Mouse (Mus musculus): ENCODE measurements around the gene Ric8a. TPM values are rescaled to one million over a fixed set of nuclear protein-coding genes. Genes with fewer than 3 reads are reported as not detected.

Gene Ric8a
- polyA plus RNA-seq, 1 experiment from 2014 or later: 69.2 TPM

Other genes with a start within 250 kb of the Ric8a start
- not detected in 2 replicates for gene Olfr61, start 228.0 kb upstream of the Ric8a start, polyA plus RNA-seq (2016; fragmentation: Nextera tagmentation; extraction: Ambion mirVana)
- not detected in 2 replicates for gene Olfr53, start 210.5 kb upstream of the Ric8a start, polyA plus RNA-seq (2016; fragmentation: Nextera tagmentation; extraction: Ambion mirVana)
- 0.01 and 0.03 TPM in 2 replicates for gene Olfr539, start 197.0 kb upstream of the Ric8a start, polyA plus RNA-seq (2016; fragmentation: Nextera tagmentation; extraction: Ambion mirVana)
- gene Olfr45, start 175.0 kb upstream of the Ric8a start, polyA plus RNA-seq (2016; fragmentation: Nextera tagmentation; extraction: Ambion mirVana): not detected in 2 replicates
- not detected in 2 replicates for gene Olfr541, start 159.7 kb upstream of the Ric8a start, polyA plus RNA-seq (2016; fragmentation: Nextera tagmentation; extraction: Ambion mirVana)
- gene Cyp2e1, start 93.2 kb upstream of the Ric8a start, polyA plus RNA-seq (2016; fragmentation: Nextera tagmentation; extraction: Ambion mirVana): not detected in 2 replicates
- 0.14 and 0.33 TPM in 2 replicates for gene Syce1, start 69.1 kb upstream of the Ric8a start, polyA plus RNA-seq (2016; fragmentation: Nextera tagmentation; extraction: Ambion mirVana)
- 3.7 and 4.2 TPM in 2 replicates for gene Zfp941, start 34.8 kb upstream of the Ric8a start, polyA plus RNA-seq (2016; fragmentation: Nextera tagmentation; extraction: Ambion mirVana)
- gene Urah, start 21.9 kb upstream of the Ric8a start, polyA plus RNA-seq (2016; fragmentation: Nextera tagmentation; extraction: Ambion mirVana): 2.1 and 2.6 TPM in 2 replicates
- gene Scgb1c1, start 11.4 kb upstream of the Ric8a start, polyA plus RNA-seq (2016; fragmentation: Nextera tagmentation; extraction: Ambion mirVana): not detected in 2 replicates
- gene Odf3, start 9.2 kb upstream of the Ric8a start, polyA plus RNA-seq (2016; fragmentation: Nextera tagmentation; extraction: Ambion mirVana): not detected in 2 replicates
- gene Gm45785, start 626 bp upstream of the Ric8a start, polyA plus RNA-seq (2016; fragmentation: Nextera tagmentation; extraction: Ambion mirVana): not detected in 2 replicates
- 36.0 and 44.3 TPM in 2 replicates for gene Bet1l, start 620 bp downstream of the Ric8a start, polyA plus RNA-seq (2016; fragmentation: Nextera tagmentation; extraction: Ambion mirVana)
- 274 and 291 TPM in 2 replicates for gene Psmd13, start 25.0 kb downstream of the Ric8a start, polyA plus RNA-seq (2016; fragmentation: Nextera tagmentation; extraction: Ambion mirVana)
- gene Sirt3, start 25.4 kb downstream of the Ric8a start, polyA plus RNA-seq (2016; fragmentation: Nextera tagmentation; extraction: Ambion mirVana): 25.3 and 26.1 TPM in 2 replicates
- gene Cox8b, start 43.5 kb downstream of the Ric8a start, polyA plus RNA-seq (2016; fragmentation: Nextera tagmentation; extraction: Ambion mirVana): 2.4 TPM in 2 replicates
- gene Nlrp6, start 63.9 kb downstream of the Ric8a start, polyA plus RNA-seq (2016; fragmentation: Nextera tagmentation; extraction: Ambion mirVana): 0.13 and 0.23 TPM in 2 replicates
- 23.0 and 24.4 TPM in 2 replicates for gene Pgghg, start 84.4 kb downstream of the Ric8a start, polyA plus RNA-seq (2016; fragmentation: Nextera tagmentation; extraction: Ambion mirVana)
- 4.2 and 4.5 TPM in 2 replicates for gene Ifitm5, start 93.3 kb downstream of the Ric8a start, polyA plus RNA-seq (2016; fragmentation: Nextera tagmentation; extraction: Ambion mirVana)
- 0.65 TPM in 1 of 2 replicates, not detected in the other for gene Gm45717, start 99.0 kb downstream of the Ric8a start, polyA plus RNA-seq (2016; fragmentation: Nextera tagmentation; extraction: Ambion mirVana)
- 864 and 899 TPM in 2 replicates for gene Ifitm2, start 99.0 kb downstream of the Ric8a start, polyA plus RNA-seq (2016; fragmentation: Nextera tagmentation; extraction: Ambion mirVana)
- 35.5 and 37.6 TPM in 2 replicates for gene Ifitm1, start 110.3 kb downstream of the Ric8a start, polyA plus RNA-seq (2016; fragmentation: Nextera tagmentation; extraction: Ambion mirVana)
- gene Ifitm3, start 153.8 kb downstream of the Ric8a start, polyA plus RNA-seq (2016; fragmentation: Nextera tagmentation; extraction: Ambion mirVana): 48.0 and 52.4 TPM in 2 replicates
- 0.43 TPM in 1 of 2 replicates, not detected in the other for gene Ifitm6, start 161.0 kb downstream of the Ric8a start, polyA plus RNA-seq (2016; fragmentation: Nextera tagmentation; extraction: Ambion mirVana)
- not detected in 2 replicates for gene Gm17387, start 172.2 kb downstream of the Ric8a start, polyA plus RNA-seq (2016; fragmentation: Nextera tagmentation; extraction: Ambion mirVana)
- 35.2 and 39.2 TPM in 2 replicates for gene B4galnt4, start 204.1 kb downstream of the Ric8a start, polyA plus RNA-seq (2016; fragmentation: Nextera tagmentation; extraction: Ambion mirVana)
- gene Pkp3, start 221.3 kb downstream of the Ric8a start, polyA plus RNA-seq (2016; fragmentation: Nextera tagmentation; extraction: Ambion mirVana): 13.3 and 16.2 TPM in 2 replicates
- gene Sigirr, start 243.6 kb downstream of the Ric8a start, polyA plus RNA-seq (2016; fragmentation: Nextera tagmentation; extraction: Ambion mirVana): 1.9 and 3.0 TPM in 2 replicates